Mouse (Mus musculus) cortical plate, adult 2 months (tissue): ENCODE measurements around the gene Myt1l.

Experiments used
- CTCF ChIP-seq: fragments of 200-500 bp; IDR thresholded peaks from 2 replicates; pipeline ENCODE4 v1.5.1; 2011; ENCODE audit warnings: mild to moderate bottlenecking, control low read depth, low read length; ENCODE audit not compliant: insufficient read depth; ENCODE audit errors: extremely low read depth
- POLR2A ChIP-seq: fragments of 200-500 bp; IDR thresholded peaks from 2 replicates; pipeline ENCODE4 v1.6.1; 2011; ENCODE audit warnings: mild to moderate bottlenecking, low read length, control low read depth; ENCODE audit not compliant: insufficient read depth; ENCODE audit errors: extremely low read depth

GRCm38 (mm10) chr12:29953999-29954398, 425.8 kb downstream of the Myt1l start:
- TF ChIP-seq CTCF (no peak), POLR2A (no peak)
